12 mouse cellular contexts compared by ENCODE assay signal in genomic region chr7:45191803-45192363, GRCm38 (mm10). TPM values are rescaled to one million over a fixed set of nuclear protein-coding genes. Genes with fewer than 3 reads are reported as not detected.
DNase-seq lines count a peak whose midpoint lies in the region; ATAC-seq and TF ChIP-seq lines count a peak whose summit lies in the region.
"Had no signal": no experiment of that assay in that cellular context is flagged by ENCODE, and none has a peak within 500 bp of the region (broad histone marks: within the 10 kb centered on the region; RNA-seq: fewer than 3 reads in every experiment).

No protein-coding gene starts in this region.

- H3K27ac ChIP-seq in midbrain, postnatal 0 days (ENCODE audit: low read depth, low read length), result no peak overlapping the region
- H3K27ac ChIP-seq in midbrain, embryonic 14.5 days (replicated peaks; ENCODE audit: low read depth, low read length), result no peak overlapping the region
- H3K27ac ChIP-seq in neural tube, embryonic 13.5 days (replicated peaks), result no peak overlapping the region
- H3K27ac ChIP-seq: liver, embryonic 13.5 days had no signal

- H3K9ac ChIP-seq in midbrain, postnatal 0 days (replicated peaks; ENCODE audit: low read length, poor library complexity, severe bottlenecking), result no peak overlapping the region
- no peak overlapping the region for H3K9ac ChIP-seq in midbrain, embryonic 14.5 days (replicated peaks; ENCODE audit: low read length)
- H3K9ac ChIP-seq in neural tube, embryonic 13.5 days, result peak overlapping the region; percentile 5; the same call in 1 of the 2 replicates
- H3K9ac ChIP-seq: liver, embryonic 13.5 days had no signal

- no peak for TF ChIP-seq CTCF in midbrain, postnatal 0 days (IDR thresholded peaks at IDR 0.05)

- no peak overlapping the region for H3K4me3 ChIP-seq in midbrain, postnatal 0 days (ENCODE audit: low read depth, low read length)
- H3K4me3 ChIP-seq in midbrain, embryonic 14.5 days (replicated peaks; ENCODE audit: low read depth, low read length), result no peak overlapping the region
- no peak overlapping the region for H3K4me3 ChIP-seq in neural tube, embryonic 13.5 days
- H3K4me3 ChIP-seq: liver, embryonic 13.5 days had no signal

- no peak for ATAC-seq in midbrain, postnatal 0 days (ENCODE audit: low FRiP score)
- ATAC-seq in midbrain, embryonic 14.5 days (ENCODE audit: low FRiP score, low TSS enrichment), result no peak
- no peak for ATAC-seq in neural tube, embryonic 13.5 days (ENCODE audit: low read depth)

- H3K27me3 ChIP-seq in midbrain, postnatal 0 days (ENCODE audit: insufficient read depth, low read length), result no peaks in the 10 kb centered on the region
- H3K27me3 ChIP-seq in midbrain, embryonic 14.5 days (ENCODE audit: control insufficient read depth, insufficient read depth, low read length), result no peaks in the 10 kb centered on the region
- peaks cover 24% of the 10 kb centered on the region for H3K27me3 ChIP-seq in neural tube, embryonic 13.5 days

- WGBS in midbrain, postnatal 0 days, result 22% methylated on average over 8 of the region's 8 CpGs
- WGBS in midbrain, embryonic 14.5 days, result 26% methylated on average over 8 of the region's 8 CpGs
- 18% methylated on average over 8 of the region's 8 CpGs for WGBS in neural tube, embryonic 13.5 days

- no peak overlapping the region for H3K4me2 ChIP-seq in midbrain, postnatal 0 days (ENCODE audit: low read depth, low read length, poor library complexity, severe bottlenecking)
- no peak overlapping the region for H3K4me2 ChIP-seq in midbrain, embryonic 14.5 days (ENCODE audit: low read length)
- H3K4me2 ChIP-seq in neural tube, embryonic 13.5 days, result no peak overlapping the region
- H3K4me2 ChIP-seq: liver, embryonic 13.5 days had no signal

- no peaks in the 10 kb centered on the region for H3K4me1 ChIP-seq in midbrain, postnatal 0 days (ENCODE audit: insufficient read depth, low read length)
- no peaks in the 10 kb centered on the region for H3K4me1 ChIP-seq in midbrain, embryonic 14.5 days (ENCODE audit: control insufficient read depth, insufficient read depth, low read length)
- H3K4me1 ChIP-seq in neural tube, embryonic 13.5 days (replicated peaks), result peaks cover 6% of the 10 kb centered on the region; the same call in 1 of the 2 replicates
- H3K4me1 ChIP-seq: liver, embryonic 13.5 days had no signal

- H3K9me3 ChIP-seq in midbrain, postnatal 0 days (ENCODE audit: low read length), result no peaks in the 10 kb centered on the region
- H3K9me3 ChIP-seq in midbrain, embryonic 14.5 days (ENCODE audit: control insufficient read depth, low read length), result no peaks in the 10 kb centered on the region
- no peaks in the 10 kb centered on the region for H3K9me3 ChIP-seq in neural tube, embryonic 13.5 days
- H3K9me3 ChIP-seq: liver, embryonic 13.5 days had no signal

- peak; percentile 62 for DNase-seq in midbrain, postnatal 0 days (ENCODE audit: low spot score)
- DNase-seq in midbrain, embryonic 14.5 days, result no peak
- DNase-seq in cerebellum, adult 9-11 months, result peak; percentile 93
- peak; percentile 54 for DNase-seq in gastrocnemius, postnatal 10 days
- no peak for DNase-seq in heart, postnatal 14 days
- DNase-seq in lung, postnatal 14 days, result no peak
- DNase-seq in left cerebral cortex, adult 11 months (ENCODE audit: low spot score), result no peak
- DNase-seq: liver, embryonic 13.5 days had no signal

- H3K36me3 ChIP-seq in midbrain, postnatal 0 days (ENCODE audit: insufficient read depth, low read length), result no peaks in the 10 kb centered on the region
- no peaks in the 10 kb centered on the region for H3K36me3 ChIP-seq in midbrain, embryonic 14.5 days (ENCODE audit: control insufficient read depth, insufficient read depth, low read length)
- no peaks in the 10 kb centered on the region for H3K36me3 ChIP-seq in neural tube, embryonic 13.5 days
- H3K36me3 ChIP-seq: liver, embryonic 13.5 days had no signal

- intact Hi-C loops in heart, postnatal 14 days (cut with DNase I), result no loop called here

RNA-seq across cellular contexts. Expression of gene Pth2, which starts 11.1 kb away (rescaled TPM):
- not detected in 2 replicates for total RNA-seq in midbrain, postnatal 0 days (2014; rRNA removed)
- 0.93 and 1.3 TPM in 2 replicates for polyA plus RNA-seq in midbrain, postnatal 0 days (2015; fragmentation: Nextera tagmentation; extraction: Ambion mirVana)
- polyA plus RNA-seq in midbrain, embryonic 14.5 days (2014; fragmentation: Nextera tagmentation; extraction: Ambion mirVana), result 0.68 and 1.4 TPM in 2 replicates
- total RNA-seq in gastrocnemius, postnatal 10 days (2021), result not detected
- polyA plus RNA-seq in neural tube, embryonic 13.5 days (2015; fragmentation: Nextera tagmentation; extraction: Ambion mirVana), result not detected in 2 replicates
- total RNA-seq in heart, postnatal 14 days (2021), result not detected
- total RNA-seq: neutrophil, adult 5-6 weeks had no signal
- polyA plus RNA-seq: cortical plate, adult 2 months; heart, postnatal 0 days; liver, embryonic 13.5 days had no signal

RNA-seq across cellular contexts. Expression of gene Gfy, which starts 12.5 kb away (rescaled TPM):
- total RNA-seq in midbrain, postnatal 0 days (2014; rRNA removed), result not detected in 2 replicates
- 0.11 and 0.51 TPM in 2 replicates for polyA plus RNA-seq in midbrain, postnatal 0 days (2015; fragmentation: Nextera tagmentation; extraction: Ambion mirVana)
- not detected in 2 replicates for polyA plus RNA-seq in midbrain, embryonic 14.5 days (2014; fragmentation: Nextera tagmentation; extraction: Ambion mirVana)
- under 1 TPM; 0.49 to 0.63 TPM for total RNA-seq in gastrocnemius, postnatal 10 days (2021)
- not detected in 2 replicates for polyA plus RNA-seq in neural tube, embryonic 13.5 days (2015; fragmentation: Nextera tagmentation; extraction: Ambion mirVana)
- total RNA-seq in heart, postnatal 14 days (2021), result not detected
- total RNA-seq: neutrophil, adult 5-6 weeks had no signal
- polyA plus RNA-seq: heart, postnatal 0 days; liver, embryonic 13.5 days had no signal

RNA-seq across cellular contexts. Expression of gene Ccdc155, which starts 12.8 kb away (rescaled TPM):
- total RNA-seq in midbrain, postnatal 0 days (2014; rRNA removed), result 0.24 and 0.38 TPM in 2 replicates
- 0.32 and 0.50 TPM in 2 replicates for polyA plus RNA-seq in midbrain, postnatal 0 days (2015; fragmentation: Nextera tagmentation; extraction: Ambion mirVana)
- polyA plus RNA-seq in midbrain, embryonic 14.5 days (2014; fragmentation: Nextera tagmentation; extraction: Ambion mirVana), result 0.33 and 0.34 TPM in 2 replicates
- total RNA-seq in gastrocnemius, postnatal 10 days (2021), result 1 to 10 TPM; 2.5 to 2.8 TPM
- 0.29 and 0.45 TPM in 2 replicates for polyA plus RNA-seq in neural tube, embryonic 13.5 days (2015; fragmentation: Nextera tagmentation; extraction: Ambion mirVana)
- not detected for total RNA-seq in heart, postnatal 14 days (2021)

RNA-seq across cellular contexts. Expression of gene Dkkl1, which starts 20.1 kb away (rescaled TPM):
- 9.0 and 14.4 TPM in 2 replicates for total RNA-seq in midbrain, postnatal 0 days (2014; rRNA removed)
- polyA plus RNA-seq in midbrain, postnatal 0 days (2015; fragmentation: Nextera tagmentation; extraction: Ambion mirVana), result 23.8 and 23.9 TPM in 2 replicates
- polyA plus RNA-seq in midbrain, embryonic 14.5 days (2014; fragmentation: Nextera tagmentation; extraction: Ambion mirVana), result 2.4 and 2.7 TPM in 2 replicates
- not detected for total RNA-seq in gastrocnemius, postnatal 10 days (2021)
- 14.6 and 19.8 TPM in 2 replicates for polyA plus RNA-seq in neural tube, embryonic 13.5 days (2015; fragmentation: Nextera tagmentation; extraction: Ambion mirVana)
- not detected for total RNA-seq in heart, postnatal 14 days (2021)
- polyA plus RNA-seq: heart, postnatal 0 days had no signal

RNA-seq across cellular contexts. Expression of gene Tead2, which starts 23.7 kb away (rescaled TPM):
- total RNA-seq in midbrain, postnatal 0 days (2014; rRNA removed), result 31.2 and 54.8 TPM in 2 replicates
- polyA plus RNA-seq in midbrain, postnatal 0 days (2015; fragmentation: Nextera tagmentation; extraction: Ambion mirVana), result 16.8 and 17.0 TPM in 2 replicates
- polyA plus RNA-seq in midbrain, embryonic 14.5 days (2014; fragmentation: Nextera tagmentation; extraction: Ambion mirVana), result 38.4 and 59.7 TPM in 2 replicates
- total RNA-seq in gastrocnemius, postnatal 10 days (2021), result 10 to 100 TPM; 15.6 to 25.9 TPM
- polyA plus RNA-seq in neural tube, embryonic 13.5 days (2015; fragmentation: Nextera tagmentation; extraction: Ambion mirVana), result 65.9 and 85.5 TPM in 2 replicates
- total RNA-seq in heart, postnatal 14 days (2021), result 10 to 100 TPM; 10.1 to 14.4 TPM
- total RNA-seq: neutrophil, adult 5-6 weeks had no signal

Comparison
In these comparisons a context has a peak if more than half of its experiments do, and no peak if none do; other contexts are left out.
1. DNase-seq: peak in midbrain, postnatal 0 days (single experiment), cerebellum, adult 9-11 months (single experiment) and gastrocnemius, postnatal 10 days (single experiment); none in midbrain, embryonic 14.5 days (single experiment), heart, postnatal 14 days (0 of 2), lung, postnatal 14 days (single experiment) and left cerebral cortex, adult 11 months (single experiment).